Mouse (Mus musculus): ENCODE measurements around the gene Bscl2. TPM values are rescaled to one million over a fixed set of nuclear protein-coding genes. Genes with fewer than 3 reads are reported as not detected.

The Bscl2 gene
- 25.2 and 79.5 TPM in 2 replicates for polyA plus RNA-seq (2015; fragmentation: Nextera tagmentation; extraction: Ambion mirVana)

DNA sequence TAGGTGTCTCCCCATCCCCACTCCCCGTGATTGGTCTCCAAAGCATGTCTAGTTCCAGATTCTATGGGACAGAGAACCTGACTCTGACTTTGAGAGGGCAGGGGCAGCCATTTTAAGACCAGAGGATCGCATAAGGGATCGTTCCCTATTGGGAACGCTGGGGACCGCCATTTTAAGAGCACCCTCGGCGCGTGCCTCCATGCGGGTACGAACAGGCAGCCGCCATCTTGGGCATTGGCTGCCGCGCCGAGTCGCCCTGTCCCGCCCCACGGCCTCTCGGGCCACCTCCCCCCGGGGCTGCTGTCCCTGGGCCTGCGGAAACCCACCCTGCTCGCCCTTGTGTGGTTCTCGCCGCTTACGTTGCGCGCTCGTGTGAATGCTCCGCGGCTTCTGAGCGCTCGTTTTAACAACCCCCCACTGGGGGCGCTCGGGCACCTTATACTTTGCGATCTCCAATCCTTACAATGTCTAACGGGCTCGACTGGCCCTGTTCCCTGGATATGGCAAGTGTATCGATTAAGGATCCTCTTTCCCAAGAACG is at the start of gene Bscl2:
TSS of gene Bscl2 (plus strand) at position 217 of the 541 bp plus-strand sequence.

DNA sequence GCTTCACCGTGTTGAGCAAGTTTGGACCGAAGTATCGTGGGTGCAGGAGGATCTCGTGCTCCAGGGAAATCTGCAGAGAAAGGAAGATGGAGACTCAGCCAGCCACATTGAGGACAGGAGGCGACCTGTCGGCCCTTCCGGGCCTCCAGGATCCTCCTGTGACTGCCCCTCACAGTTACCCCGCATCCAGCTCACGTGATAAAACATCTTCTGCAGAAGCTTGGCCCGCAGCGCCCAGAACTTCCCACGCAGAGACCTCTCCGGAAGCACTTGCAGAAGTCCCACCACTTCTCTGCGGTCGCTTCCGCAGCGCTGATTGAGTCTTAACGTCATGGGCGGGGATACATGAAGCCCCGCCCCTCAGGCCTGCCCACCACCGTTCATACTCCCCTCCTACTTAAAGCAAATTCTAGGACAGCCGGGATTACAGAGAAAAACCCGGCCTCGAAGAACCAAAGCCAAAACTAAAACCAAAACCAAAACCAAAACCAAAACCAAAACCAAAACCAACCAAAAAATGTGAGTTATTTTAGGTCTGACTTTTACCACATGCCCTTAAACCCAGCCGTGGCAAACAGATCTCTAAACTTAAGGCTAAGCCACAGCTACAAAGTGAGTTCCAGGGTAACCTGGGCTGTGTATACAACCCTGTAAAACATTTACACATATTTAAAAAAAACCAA is 38.9 kb upstream of the Bscl2 start, which contains the start of gene Polr2g:
TSS of gene Polr2g (minus strand) at position 314 of the 683 bp plus-strand sequence.

DNA sequence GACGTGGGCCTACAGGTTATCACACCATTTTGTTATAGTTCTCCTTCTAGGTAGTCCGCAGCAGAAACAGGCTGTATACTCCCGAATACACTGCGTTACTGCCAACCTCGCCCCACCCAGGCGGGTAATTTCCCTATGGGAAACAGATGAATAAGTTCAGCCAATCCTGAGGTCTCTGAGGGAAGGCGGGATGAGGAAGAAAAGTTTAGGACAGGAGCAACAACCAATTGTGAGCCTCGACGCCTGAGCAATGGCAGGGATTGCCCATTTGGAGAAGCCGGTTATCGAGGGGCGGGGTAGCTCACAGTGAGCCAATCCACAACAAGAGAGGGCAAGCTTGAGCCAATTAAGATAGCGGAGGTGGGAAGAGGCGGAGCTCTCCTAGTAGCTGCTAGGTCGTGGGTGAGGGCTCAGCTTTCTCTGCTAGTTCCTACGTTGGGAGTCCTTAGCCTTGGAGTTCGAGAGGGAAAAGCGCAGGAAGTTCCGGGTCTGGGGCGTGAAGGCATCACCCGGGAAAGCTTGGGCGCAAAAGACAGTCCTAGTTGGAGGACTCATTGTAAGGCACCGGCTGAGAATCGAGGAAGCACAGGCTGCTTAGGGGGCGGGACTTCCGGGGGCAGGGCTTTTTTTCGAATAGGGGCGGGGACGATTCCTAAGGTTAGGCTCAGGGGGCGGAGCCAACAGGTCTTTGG is 35.0 kb upstream of the Bscl2 start, which contains the start of gene Zbtb3:
TSS of gene Zbtb3 (plus strand) at position 426 of the 692 bp plus-strand sequence.

DNA sequence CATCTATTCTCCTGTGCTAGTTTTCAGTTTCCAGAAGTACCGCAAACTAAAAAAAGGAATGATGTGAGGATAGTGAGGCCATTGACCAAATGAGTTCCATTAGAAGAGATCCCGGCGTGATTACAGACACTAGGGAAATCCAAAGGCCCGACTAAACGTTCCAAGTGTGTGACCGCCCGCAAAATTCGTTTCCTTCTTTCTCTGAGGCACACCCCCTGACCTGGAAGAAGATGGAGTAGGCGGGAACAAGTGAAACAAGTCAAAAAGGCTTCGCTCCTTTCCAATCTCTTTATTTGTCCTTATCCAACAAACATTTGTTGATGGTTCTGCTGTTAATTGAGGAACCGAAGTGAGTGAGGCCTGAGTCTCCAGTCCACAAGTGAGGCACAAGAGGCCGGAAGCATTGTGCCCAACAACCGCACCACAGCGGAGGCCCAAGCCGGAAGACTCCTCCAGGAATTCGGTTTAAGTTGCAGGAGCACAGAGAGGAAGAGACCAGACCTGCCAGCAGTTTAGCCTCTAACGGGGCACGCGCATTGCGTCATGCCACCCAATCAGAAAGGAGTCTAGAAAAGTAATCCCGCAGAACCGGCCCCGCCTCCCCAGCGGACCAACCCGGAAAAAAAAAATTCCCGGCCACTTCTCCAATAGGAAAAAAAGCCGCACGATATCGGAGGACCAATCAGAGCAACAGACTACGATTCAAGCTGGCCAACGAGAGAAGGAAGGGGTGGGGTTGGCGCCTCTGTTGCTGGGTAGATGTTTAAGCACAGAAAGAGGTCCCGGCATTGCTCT is 18.3 kb upstream of the Bscl2 start, which contains the start of gene Ttc9c:
TSS of gene Ttc9c (minus strand) at position 533 of the 795 bp plus-strand sequence.

DNA sequence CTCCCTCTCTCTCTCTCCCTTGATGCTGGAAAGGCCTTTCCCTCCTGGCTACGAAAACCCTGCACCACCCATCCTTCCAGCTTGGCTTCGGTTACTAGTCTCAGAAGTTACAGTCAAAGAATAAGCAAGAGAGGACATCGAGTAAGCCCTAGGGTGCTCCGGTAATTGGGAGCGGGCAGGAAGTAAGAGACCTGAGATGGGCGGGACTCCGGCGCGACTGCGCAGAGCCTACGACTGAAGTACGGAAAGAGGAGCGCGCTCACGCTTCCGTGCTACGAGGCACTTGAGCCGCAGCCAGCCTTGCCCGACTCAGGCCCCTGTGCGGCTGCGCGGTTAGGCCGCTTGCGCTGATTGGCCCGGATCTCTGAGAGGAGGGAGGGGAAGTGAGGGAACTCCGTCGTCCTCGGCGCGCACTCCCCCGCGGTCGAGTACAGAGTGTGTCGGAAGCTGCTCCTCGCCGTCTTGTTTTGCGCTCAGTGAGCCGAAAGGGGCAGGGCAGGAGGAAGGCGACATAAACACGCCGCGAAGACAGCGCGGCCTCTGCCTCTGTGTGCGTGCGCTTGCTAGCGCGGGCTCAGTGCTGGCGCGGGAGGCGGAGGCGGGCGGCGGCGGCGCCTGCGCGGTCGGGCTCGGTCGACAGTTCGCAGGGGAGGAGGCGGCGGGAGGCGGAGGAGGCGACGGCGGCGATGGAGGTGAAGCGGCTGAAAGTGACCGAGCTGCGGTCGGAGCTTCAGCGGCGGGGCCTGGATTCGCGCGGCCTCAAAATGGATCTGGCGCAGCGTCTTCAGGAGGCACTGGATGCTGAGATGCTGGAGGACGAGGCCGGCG is 17.5 kb upstream of the Bscl2 start, which contains the start of gene Hnrnpul2:
TSS of gene Hnrnpul2 (plus strand) at position 415 of the 828 bp plus-strand sequence.

DNA sequence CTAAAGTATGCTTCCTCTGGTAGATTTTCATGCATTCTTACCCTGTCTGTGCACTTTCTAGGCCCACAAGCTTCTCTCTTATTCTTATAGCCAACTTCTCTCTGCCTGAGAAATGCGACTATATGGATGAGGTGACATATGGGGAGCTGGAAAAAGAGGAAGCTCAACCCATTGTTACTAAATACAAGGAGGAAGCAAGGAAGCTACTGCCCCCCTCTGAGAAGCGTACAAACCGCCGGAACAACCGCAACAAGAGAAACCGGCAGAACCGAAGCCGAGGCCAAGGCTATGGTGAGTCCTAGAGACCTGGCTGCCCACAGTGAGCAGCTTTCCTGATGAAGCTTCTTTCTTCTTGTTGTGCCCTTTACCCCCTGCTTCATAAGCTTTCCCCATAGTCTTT is 7.6 kb upstream of the Bscl2 start, which contains the start of gene AC129217.1:
TSS of gene AC129217.1 (plus strand) at position 114 of the 400 bp plus-strand sequence.

DNA sequence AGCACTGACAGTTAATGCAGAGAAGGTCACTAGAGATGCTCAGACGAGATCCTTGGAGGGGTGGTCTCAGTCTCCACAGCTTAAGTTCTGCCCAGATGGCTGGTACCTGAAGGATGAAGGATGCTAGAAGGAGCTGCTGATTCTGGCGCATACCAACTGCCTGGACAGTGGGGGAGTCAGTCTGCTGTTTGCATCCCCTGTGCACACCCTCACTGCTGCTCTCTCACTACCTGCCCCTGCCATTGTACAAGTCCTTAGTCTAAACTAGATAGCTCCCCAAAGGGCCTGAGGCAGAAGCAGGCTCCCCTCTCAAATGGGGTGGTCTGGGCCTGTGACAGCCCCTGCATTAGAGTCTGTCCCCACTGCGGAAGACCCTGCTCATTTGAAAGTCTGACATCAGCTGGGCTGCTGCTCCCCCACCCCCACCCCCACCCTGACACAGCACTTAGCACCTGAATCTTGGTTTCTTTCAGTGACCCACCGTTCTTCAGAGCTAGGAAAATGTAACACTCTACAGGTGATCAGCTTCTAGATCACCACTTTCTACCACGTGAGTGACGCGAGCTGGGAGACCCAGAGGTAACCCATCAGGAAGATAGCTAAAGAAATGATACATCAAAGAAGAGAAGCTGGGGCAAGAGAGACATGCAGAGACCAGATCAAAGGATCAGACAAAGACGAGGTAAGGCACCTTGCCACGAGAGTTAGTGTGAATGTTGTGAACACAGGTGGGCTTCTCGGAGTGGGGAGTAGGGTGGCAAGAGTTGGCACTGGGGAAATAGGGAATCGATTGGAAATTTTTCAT is 2.0 kb downstream of the Bscl2 start, which contains the start of gene Gng3:
TSS of gene Gng3 (minus strand) at position 92 of the 805 bp plus-strand sequence.

DNA sequence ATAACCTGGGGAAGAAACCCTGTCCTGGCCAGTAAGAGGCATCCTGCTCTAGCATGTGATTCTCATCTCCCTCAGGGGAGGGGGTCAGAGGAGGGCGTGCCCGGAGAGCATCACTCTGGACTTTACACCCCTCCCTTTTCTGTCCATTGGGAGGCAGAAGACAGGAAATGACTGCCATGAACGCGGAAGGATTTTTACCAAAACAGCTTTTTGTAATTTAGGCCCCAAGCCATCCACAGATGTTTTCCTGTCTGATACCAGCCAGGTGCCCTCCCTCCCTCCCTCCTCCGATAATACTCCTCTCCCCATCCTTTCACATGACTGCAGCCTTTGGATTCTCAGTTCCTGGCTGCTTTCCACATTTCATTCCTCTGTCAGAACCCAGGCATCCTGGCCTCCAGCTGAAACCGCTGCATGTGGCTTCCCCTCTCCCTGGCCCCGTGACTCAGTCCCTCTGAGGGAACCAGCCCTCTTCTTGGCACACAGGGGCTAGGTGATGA is 13.2 kb downstream of the Bscl2 start, which contains the start of gene Lrrn4cl:
TSS of gene Lrrn4cl (plus strand) at position 367 of the 500 bp plus-strand sequence.

DNA sequence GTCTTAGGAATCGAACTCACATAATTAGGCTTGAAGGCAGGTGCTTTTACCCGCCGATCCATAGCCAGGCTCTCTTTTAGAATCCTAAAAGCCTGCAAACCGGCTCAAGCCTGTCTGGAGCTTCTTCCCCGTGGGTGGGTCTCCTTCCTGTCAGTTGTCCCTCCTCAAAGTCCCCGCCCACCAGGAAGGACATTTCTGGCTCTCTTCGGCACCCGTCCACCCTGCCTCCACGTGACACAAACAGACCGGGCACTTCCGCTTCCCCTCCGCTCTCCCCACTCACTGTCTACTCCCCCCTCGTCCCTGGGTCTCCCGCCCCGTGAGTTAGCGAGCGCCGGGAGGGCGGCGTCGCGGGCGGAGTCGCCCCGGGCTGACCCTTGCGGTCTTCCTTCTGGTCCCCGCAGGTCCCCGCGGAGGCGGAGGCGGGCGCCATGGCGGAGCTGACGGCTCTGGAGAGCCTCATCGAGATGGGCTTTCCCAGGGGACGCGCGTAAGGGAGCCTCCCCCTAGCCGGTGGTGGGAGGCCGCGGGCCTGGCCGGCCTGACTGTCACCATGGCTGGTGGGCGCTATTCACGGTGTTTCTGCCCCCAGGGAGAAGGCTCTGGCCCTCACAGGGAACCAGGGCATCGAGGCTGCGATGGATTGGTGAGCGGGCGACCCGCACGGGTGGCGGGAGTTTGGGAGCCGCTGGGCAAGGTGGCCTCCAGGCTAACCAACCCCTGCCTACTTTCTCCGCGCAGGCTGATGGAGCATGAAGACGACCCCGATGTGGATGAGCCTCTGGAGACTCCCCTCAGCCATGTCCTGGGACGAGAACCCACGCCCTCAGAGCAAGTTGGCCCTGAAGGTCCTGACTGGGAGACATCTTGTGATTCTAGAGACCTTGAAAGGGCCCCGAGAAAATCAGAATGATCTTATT is 34.3 kb downstream of the Bscl2 start, which contains the start of gene Ubxn1:
TSS of gene Ubxn1 (plus strand) at position 230 of the 920 bp plus-strand sequence.

DNA sequence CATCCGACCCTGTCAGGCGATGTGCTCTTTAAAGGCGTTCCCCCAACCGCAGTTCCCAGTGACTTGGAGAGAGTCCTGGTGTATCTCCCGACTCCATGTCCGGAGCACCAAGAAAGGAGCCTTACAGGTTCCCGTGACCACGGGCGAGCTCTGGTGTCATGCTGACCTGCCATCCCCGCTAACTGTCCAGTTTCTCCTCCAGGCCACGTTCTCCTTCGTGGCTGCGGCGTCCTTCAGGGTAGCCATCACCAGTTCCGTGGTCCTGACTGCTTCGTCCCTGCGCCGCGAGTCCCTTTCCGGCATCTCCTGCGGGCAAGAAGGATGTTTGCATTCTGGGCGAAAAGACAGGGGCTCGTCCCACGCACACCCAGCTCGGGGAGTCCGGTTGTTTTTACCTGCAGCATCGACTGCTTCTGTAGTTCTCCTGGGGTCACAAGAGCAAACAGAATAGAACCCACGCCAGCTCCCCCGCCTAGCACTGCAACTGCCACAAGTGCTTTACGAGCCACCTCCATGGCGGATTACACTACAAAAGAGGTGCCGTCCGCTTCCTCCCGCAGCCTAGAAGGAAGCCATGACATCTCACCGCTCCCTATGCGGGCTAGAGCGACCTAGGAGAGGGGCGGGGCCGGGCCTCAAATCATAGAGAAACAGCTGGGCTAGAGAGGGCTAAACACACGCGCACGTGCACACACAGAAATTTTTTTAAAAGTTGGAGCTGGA is 43.2 kb downstream of the Bscl2 start, which contains the start of gene Uqcc3:
TSS of gene Uqcc3 (minus strand) at position 613 of the 723 bp plus-strand sequence.

DNA sequence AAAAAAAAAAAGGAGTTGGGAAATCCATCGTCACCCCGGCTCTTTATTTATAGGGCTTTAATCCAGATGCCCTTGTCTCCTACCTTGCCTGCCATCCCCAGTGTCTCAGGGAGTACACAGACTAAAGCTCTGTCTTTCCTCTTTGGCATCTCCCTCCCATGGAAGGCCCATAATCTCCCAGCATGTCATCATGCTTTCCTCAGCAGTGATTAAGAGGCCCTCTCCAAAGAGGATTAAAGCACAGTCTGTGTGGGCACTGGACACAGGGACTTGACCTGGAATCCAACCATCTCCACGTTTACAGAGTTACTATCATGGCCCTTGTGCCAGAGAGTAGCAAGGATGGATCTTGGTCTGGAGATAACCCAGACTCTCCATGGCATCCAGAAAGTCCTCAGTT is 46.3 kb downstream of the Bscl2 start, which contains the start of the genes Lbhd1 and Gm49403:
TSS of gene Lbhd1 (plus strand) at position 117 of the 400 bp plus-strand sequence.
TSS of gene Gm49403 (plus strand) at position 315 of the 400 bp plus-strand sequence.

DNA sequence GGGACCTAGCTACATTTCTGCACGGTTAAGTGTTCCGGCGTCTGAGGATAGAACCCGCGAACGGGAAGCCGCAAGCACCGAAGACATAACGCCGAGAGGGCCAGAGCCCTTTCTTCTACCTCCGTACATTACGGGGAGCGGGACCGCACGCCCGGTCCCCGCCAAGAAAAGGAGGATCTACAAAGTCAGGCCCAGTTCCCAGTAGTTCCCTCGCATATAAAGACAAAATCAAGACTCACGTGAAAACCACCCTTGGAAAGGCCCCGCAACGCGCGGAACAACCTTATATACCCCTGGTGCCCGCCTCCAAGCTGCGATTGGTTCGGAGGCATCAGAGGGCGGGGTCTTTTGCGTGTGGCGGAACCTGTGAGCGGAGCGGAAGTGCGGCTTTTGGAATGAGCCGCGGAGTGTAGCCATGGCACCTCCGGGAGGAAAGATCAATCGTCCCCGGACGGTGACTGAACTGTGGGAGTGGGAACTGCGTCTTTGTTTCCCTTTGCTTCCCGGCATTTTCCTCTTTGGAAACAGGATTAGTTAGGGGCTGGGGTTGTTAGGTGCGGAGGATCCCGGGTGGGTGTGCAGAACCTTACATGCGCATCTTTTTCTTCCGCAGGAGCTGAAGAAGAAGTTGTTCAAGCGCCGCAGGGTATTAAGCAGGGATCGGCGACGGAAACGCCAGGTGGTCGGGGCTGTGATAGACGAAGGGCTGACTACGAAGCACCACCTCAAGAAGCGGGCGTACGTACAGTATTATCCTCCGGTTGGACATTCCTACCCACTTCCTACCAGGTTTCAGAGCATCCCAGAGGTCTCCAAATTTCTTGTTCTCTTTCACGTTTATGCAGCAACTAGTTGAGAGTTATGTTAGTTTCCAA is 51.5 kb downstream of the Bscl2 start, which contains the start of the genes 1810009A15Rik and Gm49416:
TSS of gene 1810009A15Rik (plus strand) at position 343 of the 875 bp plus-strand sequence.
TSS of gene Gm49416 (plus strand) at position 416 of the 875 bp plus-strand sequence.

DNA sequence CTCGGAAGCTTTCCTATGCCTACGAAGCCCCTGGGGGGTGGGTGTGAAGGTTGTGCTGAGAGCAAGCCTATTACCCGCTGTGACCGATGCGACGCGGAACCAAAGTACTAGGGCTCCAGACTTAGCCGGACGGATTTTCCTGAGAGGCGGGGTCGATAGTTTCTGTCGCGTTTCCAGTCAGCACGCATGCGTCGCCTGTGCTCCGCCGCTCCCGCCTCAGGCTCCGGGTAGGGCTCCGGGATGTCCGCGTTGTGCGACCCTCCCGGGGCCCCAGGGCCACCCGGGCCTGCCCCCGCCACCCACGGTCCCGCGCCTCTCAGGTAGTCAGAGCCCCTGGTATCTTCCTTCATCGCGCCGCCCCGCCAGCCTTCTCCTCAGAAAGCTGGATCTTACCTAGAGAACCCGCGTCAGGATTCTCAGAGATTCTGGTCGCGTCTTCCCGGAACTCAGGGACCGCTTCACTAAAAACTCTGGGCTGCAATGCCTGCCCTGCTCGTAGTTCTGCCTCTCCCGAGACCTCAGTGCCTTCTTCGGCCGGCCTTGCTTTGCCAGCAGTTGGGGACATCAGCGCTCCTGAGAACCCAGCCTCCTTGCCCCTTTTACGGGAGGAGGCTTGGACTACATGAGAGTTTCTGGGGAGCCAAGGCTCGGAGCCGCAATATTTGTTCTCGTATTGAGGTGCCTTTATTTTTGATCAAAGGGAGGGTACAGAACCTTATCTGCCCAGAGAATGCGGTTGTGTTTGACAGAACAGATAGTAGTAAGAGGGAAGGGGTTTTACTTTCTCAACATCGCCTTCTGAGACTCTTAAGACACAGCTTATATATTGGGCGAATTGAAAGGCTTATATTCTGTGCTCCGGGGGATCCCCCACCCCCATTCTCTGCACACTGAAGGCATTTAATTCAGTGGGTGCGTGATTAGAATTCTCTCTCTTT is 55.8 kb downstream of the Bscl2 start, which contains the start of gene Ints5:
TSS of gene Ints5 (plus strand) at position 177 of the 938 bp plus-strand sequence.

DNA sequence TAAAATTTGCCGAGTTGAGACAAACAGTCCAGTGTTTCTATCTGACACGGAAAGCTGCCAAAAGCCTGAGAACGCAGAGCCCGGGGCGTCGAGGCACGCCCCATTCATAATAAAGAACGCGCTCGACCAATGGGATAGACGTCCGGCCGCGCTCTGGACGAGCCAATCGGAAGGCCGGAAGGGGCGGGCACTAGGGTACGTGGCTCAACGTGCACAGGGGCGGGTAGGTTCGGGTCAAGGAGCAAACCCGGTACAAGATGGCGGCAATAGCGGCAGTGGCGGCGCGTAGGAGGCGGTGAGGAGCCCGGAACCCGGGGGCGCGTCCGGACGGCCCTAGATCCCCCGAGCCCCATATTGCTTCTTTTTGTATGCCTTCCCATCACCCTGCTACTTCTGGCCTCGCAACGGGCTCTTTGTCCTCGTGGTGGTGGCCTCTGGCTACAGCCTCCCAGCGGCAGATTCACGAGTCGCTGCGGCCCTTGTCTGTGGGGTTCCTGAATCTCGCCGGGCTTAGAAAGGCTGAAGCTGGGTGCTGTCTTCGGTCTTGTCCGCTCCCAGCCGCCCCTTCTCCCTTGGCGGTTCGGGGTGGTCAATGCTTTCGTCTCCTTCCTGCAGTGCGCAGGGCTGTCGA is 60.7 kb downstream of the Bscl2 start, which contains the start of gene Ganab:
TSS of gene Ganab (plus strand) at position 207 of the 631 bp plus-strand sequence.

